Mouse (Mus musculus) CD8-positive naive resting alpha-beta T cell, adult 2 months (primary cell): Measurements from ENCODE around the gene Ncor2.

Experiments used
- DNase-seq, 2 experiments: peaks; one replicate each; pipeline ENCODE4 v3.0.0; 2022; ENCODE audit warnings: low read depth in 2 of 2, low spot score in 2 of 2

Gene Ncor2

DNA sequence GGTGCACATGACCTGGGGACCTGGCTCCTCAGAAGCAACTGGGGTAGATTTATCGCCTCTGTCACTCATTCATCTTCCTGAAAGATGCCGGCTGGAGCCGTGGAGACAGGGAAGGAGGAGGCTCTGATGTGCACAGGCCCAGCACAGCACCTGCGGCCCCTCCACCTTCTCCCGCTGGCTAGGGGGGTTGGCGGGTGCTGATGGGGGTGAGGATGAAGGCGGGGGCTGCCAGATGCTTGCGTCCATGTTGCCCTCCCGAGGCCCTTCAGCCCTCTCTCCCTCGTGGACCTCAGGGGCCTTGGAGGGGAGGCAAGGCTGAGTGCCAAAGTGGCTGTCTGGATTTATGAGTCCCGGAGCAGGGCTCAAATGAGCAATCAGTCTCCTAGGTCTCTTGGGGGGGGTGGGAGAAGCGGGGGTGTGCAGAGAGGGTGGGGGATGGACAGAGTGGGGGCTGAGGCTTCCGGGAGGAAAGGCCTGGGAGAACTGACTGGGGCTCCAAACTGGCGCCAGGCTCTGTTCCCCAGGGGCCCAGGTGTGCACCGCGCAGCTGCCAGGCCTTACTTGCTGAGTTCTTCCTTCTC is 110.6 kb downstream of the Ncor2 start:
- no peak for DNase-seq

DNA sequence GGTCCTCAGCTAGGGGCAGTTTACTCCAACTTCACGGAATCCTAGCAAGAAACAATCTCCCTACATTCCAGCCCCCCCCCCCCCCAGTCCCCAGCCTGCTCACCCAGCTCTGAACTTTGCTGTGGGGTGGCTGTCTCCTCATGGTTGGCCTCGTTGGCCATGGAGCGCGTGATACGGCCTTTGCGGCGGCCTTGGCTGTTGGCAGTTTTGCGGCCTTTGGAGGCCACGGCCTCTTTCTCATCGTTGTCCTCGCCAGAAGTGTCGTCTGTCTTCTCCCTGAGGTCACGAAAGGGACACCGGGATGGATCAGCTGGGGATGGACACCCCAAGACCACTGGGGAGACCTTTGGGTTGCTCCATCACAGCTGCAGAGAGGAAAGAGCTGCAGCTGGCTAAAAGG is 111.3 kb downstream of the Ncor2 start:
- DNase-seq: no peak

DNA sequence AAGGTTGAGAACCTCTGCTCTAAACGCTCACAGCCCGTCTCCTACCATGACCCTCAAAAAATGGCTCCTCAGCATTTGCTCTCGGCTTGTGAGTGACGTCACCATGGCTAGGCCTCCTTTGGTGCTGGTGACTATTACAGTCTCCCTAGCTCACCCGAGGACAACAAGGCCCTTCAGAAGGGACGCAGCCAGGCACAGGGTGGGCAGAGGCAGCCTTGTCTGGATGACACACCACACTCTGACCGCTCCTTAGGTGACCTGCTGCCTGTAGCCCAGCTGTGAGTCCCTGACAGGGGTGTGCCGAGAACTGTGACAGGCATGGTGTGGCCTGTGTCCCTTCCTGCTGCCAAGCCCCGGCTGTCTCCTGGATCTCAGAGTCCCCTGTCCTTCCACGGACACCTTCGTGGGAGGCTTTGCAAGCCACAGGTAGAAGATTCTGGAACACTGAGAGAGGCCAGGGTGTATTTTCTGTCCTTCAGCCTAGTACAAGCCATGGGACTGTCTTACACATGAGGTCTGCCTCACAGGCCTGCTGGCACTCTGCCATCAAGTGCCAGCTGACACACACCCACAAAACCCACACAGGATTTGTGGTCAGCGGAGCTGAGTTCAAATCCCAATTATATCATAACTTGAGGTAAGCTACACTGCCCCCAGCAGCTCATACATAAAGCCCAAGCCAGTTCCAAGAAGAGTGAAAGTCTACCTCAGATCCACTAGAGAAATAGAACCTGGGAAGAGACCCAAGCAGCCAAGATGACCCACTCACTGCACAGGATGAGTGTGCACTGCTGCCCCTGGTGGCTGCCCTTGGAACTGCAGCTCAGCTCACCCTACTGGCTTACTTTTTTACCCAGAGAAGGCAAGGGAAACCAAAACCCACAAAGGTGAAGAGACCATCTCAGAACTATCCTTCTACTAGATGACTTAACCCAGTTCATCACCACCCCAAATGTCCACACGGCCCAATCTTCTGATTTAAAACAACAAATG is 112.2 kb downstream of the Ncor2 start:
- peak; percentile 69 to 79 for DNase-seq

DNA sequence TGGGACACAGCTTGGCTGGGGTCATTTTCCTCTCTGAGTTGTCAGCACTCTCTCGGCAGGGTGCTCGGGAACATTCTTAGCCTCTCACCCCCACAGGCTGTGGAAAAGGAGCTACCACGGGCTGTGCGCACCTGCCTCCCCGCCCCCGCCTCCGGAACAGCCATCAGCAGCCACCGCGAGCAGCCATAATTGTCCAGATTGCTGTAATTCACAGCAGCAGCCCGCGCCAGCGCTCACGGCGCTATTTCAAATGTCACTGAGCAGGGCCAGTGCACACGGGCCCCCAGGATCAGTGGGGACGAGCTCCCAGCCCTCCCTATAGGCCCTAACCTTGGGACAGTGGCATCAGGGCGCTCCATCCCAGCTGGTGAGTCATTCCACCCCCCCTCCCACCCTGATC is 116.0 kb downstream of the Ncor2 start:
- no peak for DNase-seq

DNA sequence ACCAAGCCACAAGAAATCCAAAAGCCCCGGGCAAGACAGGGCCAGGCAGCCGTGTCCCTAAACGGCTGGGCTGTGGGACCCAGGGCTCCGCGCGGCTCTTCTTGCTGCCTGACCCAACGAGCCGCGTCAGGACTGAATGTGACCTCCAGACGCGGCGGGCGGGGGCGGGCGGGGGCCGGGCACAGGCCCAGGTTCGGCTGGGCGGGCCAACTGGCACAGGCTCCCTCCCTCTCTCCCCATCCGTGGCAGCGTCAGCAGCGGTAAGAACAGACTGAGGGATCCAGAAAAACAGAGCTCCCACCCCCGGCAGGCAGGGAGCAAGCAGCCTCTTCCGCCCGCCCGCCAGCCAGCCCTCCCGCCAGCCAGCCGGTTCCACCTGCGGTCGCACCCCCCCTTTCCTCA is 120.8 kb downstream of the Ncor2 start:
- DNase-seq: no peak

DNA sequence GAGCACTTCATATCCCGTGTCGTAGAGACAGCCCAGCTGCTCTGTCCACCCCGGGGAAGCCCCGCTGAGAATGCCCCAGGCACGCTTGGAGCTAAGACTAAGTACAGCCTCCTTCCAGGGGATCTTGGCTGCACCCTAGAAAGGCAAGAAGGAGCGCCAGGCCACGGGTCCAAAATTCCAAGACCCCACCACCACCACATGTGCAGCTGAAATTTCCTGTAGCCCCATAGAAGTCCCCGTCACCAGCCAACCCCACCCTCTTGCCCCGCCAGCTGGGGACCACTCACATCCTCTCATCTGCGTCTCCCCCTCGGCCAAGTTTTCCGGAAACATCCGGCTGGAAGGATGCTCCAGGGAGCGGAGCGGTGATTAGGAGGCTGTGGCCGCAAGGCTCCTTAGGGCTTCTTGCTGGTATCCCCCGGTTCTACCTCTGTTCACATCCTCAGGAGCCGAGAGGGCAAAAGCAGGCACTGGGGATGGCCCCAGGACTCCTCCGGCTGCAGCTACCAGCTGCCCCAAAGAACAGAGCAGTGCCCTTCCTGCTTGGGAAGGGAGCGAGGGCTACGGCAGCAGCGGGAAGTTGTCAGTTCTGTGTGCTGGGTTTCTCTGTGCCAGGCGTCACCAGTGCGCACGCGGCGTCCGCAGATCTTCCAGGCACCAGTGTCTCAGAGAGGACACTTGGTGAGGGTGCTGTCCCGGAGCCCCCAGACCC is 121.3 kb downstream of the Ncor2 start:
- DNase-seq: no peak

DNA sequence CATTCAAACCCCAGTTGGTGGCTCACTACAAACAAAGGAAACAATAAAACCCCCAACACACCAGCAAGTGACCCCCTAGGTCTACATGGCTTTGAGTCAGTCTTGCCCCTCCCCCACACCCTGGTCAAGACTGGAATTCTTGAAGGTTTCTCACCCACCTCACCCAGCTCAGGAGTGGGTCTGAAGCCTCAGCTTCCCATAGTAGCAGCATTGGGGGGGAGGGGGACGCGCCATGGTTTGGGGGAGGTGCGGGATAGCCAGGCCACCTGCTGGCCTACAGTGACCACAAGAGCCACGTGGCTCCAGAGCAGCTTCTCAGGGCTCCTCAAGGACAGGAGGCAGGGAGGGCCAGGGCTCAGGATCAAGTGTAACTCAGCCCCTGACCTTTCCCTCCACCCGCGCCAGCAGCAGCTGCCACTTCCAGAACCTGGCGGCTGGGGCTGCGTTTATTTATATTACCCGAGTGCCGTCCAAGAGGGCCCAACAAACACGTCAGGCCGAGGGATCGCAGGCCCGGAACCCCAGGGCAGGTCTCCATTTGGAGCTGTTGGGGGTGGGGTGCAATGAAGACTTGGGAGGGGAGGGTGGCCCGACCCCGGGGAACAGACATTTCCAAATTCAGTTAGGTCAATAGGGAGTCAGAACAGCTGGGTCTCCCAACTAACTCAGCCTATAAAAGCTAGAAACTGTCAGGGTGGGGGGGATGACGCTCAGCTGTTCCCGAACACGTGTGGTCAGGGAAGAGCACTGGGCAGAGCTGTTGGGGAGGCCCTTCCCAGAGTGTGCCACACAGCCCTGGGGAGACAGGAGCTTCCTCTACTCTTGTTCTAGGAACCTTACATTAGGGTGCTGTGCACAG is 122.1 kb downstream of the Ncor2 start:
- no peak for DNase-seq

DNA sequence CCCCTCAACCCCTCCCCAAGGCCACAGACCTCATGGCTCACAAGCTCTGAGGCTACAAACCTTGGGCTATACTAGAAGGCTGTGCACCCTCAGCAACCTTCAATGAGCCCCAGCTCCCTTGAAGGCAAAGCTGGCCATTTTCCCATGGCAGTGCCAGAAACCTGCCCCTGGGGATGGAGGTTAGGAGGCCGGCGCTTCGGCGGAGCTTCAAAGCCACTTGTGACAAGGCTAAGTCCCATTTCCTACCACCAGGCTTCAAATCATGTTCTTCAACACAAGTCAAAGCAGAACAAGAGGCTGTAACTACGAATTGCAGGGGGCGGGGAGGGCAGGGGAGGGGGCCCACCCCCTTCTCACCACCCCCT is 122.7 kb downstream of the Ncor2 start:
- no peak for DNase-seq

DNA sequence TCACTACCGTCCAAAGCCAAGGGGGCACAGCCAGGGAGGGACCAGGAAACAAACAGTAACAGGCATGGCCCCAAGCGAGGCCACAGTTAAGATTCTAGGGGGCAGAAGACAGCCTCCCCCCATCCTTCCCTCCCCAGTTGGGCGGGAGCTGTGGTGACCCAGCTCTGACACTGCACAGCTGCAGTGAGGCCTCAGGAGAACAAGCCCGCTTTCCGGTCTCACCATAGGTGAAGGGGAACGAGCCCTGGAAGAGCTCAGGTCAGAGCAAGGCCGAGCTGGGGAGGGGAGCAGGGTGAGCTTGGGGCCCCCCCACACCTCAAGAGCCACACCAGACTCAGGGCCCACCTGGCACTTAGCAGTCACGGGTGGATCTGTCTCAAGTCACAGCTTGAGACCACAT is 123.1 kb downstream of the Ncor2 start:
- no peak for DNase-seq

DNA sequence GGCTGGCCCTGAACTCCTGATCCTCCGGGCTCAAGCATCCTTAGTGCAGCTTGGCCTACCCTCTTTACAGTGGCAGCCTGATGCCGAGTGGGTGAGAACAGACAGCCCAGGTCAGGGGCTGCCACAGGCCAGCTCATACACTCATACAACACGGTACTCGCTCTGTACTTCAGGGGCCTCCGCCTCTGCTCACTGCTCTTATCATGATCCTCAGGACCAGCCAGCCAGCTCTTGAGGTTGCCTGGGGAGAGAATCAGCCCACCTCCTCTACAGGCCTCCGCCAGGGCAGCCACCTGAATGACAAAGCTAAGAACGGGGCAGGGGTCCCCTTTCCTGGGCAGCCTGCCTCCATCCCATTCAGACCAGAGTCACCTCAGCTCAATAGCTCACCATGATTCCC is 125.4 kb downstream of the Ncor2 start:
- no peak for DNase-seq

DNA sequence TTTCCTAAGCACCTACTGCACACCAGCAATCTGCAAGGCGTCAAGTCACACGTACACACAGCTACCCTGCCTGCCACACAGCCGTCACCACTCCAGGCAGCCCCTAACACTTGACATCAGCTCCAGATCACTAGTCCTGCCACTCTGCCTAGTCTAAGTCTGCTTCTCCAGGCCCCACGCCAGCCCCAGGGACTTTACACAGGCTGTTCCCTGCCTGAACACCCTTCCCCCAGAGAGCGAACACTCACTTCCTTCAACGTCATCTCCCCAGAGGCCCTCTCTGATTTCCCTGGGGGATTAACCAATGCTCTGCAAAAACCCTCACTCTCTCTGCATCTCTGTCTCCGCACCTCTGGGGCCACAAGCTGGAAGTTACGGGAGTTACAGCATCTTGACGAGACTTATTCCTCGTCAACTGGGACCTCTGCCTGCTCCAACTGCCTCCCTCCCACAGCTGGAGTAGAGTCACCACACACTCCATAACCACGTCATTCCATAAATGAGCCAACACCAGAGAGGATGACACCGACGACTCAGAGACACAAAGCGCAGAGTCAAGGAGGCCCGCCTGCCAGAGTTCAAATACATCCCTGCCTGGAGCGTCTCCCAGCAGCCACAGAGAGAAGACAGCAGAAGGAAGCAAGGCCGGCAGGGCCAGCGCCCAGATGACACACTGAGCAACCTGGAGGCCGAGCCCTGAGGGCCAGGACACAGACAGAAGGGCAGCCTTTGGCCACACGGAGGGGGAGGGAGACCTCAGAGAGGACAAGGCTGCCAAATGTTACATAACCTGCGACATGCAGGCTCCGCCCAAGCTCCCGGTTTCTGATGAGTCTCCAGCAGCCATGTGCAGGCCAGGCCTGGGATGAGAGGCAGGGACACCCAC is 126.2 kb downstream of the Ncor2 start:
- no peak for DNase-seq

DNA sequence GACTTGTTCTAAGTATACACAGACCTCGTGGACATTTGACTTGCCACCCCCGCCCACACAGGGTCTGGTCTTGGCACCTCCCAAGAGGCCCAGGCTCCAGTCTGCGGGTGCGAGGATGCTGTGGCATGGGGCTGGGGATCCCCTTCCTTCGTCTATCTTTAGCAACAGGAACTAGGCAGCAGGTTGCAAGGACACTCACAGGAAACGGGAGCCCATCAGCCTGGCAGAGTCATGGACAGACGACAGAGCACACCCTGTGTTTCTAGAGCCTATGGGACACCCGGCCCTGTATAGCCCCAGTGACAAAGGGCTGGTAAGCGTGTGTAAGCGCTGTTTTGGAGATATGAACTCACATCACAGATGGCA is 126.8 kb downstream of the Ncor2 start:
- DNase-seq: no peak

DNA sequence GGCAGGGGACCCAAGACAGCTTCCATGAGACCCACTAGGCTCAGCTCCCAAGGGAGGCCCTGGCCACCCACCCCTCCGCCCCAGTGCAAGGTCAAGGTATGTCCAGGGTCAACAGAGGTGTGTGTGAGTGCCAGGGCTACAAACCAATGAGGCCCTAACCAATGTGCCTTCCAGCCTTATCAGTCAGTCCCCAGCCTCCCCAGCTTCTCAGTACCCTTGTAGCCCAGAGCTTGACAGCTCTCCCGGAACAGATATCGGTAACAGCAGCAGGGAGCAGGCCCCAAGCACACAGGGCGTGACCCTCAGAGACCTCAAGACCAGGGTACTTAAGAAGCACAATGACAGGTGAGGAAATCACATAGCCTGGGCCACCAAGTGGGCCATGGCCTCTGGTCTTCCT is 129.5 kb downstream of the Ncor2 start:
- DNase-seq: no peak

DNA sequence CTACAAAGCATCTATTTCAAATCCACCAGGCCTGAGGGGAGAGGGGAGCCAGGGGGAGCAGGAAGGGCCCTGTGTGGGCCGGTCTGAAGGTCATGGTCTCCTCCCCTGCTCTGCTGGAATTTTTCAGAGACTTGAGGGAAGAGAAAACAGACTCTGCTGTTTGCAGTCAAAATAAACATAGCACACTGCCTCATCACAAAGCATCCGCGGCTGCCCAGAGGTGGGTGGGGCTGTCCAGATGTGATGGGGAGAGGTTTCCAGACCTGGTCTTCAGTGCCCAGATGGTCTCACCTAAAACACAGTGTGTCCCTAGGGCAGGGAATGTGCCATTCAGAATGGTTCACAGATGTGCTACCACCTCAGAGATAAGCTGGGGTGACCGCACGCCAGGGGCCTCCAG is 132.6 kb downstream of the Ncor2 start:
- no peak for DNase-seq

DNA sequence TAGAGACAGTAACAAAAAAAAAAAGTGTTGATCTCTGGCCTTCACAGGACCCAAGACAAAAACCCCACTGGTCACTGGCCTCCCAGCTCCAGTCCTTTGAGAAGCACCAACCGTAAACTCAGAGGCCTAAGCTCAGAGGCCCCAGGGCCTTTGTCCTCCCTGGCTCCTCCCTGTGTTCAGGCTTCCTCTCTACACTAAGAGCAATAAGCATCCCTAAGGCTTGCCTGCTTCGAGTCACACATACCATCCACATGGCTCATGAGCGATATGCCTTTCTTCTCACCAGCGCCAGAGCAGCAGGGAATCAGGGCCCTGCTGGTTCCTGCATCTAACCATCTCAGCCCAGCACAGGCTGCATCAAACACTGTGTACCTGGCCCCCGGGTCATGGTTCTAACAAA is 133.8 kb downstream of the Ncor2 start:
- no peak for DNase-seq

DNA sequence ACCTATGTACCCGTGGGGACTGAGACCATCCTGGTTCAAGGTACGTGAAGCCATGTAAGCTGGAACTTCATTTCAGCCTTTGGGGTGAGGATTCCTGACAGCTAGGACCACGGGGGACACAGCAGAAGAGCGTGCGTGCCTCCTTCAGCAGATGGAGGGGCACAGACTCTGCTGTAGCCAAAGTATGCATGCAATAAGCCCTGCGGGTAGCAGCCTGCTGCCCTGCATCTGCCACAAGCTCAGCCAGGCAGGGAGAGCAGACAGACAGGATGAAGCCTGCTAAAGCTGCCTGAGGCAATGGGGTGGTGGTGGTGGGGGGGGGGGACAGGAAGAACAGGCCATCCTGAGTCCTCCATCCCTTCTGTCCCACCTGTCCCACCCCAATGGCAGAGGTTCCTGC is 135.6 kb downstream of the Ncor2 start:
- no peak for DNase-seq

DNA sequence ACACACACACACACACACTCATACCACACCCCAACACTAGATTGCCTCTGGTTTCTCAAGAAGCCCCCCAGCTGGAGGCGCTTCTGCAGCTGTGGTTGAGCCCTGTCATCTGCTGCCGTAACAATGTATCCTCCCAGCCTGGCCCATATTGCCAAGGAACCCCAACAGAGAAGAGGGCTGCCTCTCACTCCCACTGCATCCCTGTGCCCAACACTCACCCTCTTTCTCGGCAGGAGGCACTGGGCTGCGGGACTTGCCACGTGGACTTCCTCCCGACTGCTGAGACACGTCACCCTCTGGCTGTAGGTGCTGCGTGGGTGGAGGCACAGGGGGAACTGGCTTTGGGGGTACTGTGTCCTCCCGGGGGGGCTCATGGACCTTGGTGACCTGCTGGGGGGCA is 137.4 kb downstream of the Ncor2 start:
- DNase-seq: no peak

DNA sequence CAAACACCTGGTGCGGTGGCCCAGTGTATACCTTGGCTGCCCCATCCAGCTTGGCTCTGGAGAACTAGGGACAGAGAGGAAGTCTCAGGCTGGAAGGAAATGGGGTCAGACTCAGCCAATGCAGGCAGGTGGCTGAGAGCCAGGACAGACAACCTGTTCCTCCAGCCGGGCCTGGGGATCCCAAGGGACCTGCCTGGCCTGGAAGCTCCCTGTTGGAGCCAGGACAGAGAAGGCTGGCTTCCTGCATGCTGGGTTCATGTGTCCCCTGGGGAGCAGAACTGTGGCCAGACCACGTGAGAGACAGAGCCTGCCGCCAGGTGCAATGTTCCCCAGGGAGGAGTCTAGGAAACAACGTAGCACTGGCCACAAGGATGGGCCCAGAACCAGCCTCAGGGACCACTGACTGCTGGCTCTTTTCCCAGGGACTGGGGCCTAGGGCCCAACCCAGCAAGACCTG is 138.9 kb downstream of the Ncor2 start:
- DNase-seq: no peak

DNA sequence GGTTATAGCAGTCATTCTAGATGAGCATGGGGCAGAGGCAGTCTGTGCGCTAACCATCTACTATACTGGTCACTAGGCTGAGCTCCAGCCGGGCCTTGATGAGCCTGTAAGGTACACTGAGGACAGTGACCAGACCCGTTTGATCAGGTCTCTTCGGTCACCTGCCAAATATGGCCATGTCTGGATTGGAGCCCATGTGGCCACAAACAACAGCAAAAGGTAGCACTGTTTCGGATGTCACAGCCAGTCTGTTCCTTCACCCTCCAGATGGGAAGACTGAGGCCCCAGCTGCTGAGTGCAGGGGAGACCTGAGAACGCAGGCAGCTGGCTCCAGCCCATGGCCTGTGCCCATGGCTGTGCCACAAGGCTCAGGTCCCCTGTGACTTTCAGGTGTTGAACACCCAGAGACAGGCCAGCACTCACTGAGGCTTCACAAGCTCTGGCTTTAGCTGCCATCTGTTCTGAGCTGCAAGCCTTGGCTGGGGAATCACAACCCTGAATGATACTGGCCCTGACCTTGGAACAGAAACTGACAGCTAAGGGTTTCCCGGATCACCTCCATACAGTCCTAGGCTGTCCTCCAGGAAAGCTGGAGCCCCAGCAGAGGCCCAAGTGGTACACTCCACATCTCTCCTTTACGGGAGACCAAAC is 139.5 kb downstream of the Ncor2 start:
- DNase-seq: no peak

DNA sequence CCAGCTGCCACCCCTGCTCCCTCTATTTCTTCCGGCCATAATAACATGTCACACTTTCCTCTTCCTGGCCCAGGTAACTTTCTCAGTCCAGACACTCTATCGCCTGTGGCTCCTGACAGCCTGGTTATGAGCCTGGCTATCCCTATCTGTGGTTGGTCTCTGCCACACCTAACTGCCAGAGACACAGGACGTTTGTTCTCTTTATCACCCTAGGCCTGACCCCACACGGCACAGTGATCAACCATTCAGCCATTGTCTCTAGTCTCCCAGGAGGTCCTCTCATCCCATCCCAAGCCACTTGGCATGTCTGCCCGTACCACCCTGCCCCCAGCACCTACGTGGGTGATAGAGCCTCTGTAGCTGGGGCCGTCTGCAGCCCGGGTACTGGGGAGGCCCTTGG is 142.5 kb downstream of the Ncor2 start:
- no peak for DNase-seq
